Comparison of ENCODE assay signal across 9 mouse cellular contexts in genomic region chr7:30359276-30359865, GRCm38 (mm10). TPM values are rescaled to one million over a fixed set of nuclear protein-coding genes. Genes with fewer than 3 reads are reported as not detected.
DNase-seq lines count a peak whose midpoint lies in the region; ATAC-seq and TF ChIP-seq lines count a peak whose summit lies in the region.
"Had no signal": no experiment of that assay in that cellular context is flagged by ENCODE, and none has a peak within 500 bp of the region (broad histone marks: within the 10 kb centered on the region; RNA-seq: fewer than 3 reads in every experiment).

No protein-coding gene starts in this region.

- ATAC-seq in midbrain, embryonic 12.5 days (ENCODE audit: low FRiP score, low read depth) = no peak
- peak; percentile 9; the same call in 1 of the 2 replicates for ATAC-seq in liver, embryonic 16.5 days (ENCODE audit: low read depth)
- no peak for ATAC-seq in forebrain, embryonic 16.5 days
- ATAC-seq: activated CD4-positive, CD25-positive, alpha-beta regulatory T cell, adult 4 months had no signal

- H3K4me2 ChIP-seq in midbrain, embryonic 12.5 days (replicated peaks) = 0 out of 2 replicates have a peak overlapping the region, but pooled peaks have one; percentile 4
- H3K4me2 ChIP-seq in liver, embryonic 16.5 days (ENCODE audit: low read depth, low read length) = peak overlapping the region; percentile 43
- H3K4me2 ChIP-seq in forebrain, embryonic 16.5 days (ENCODE audit: low read length) = no peak overlapping the region

- H3K9ac ChIP-seq in midbrain, embryonic 12.5 days (replicated peaks) = no peak overlapping the region
- H3K9ac ChIP-seq in liver, embryonic 16.5 days (ENCODE audit: low read depth, low read length) = no peak overlapping the region; the same call in 1 of the 2 replicates
- H3K9ac ChIP-seq in forebrain, embryonic 16.5 days (replicated peaks; ENCODE audit: low read depth, low read length) = no peak overlapping the region

- no peaks in the 10 kb centered on the region for H3K9me3 ChIP-seq in midbrain, embryonic 12.5 days
- H3K9me3 ChIP-seq in midbrain, embryonic 10.5 days (replicated peaks) = no peaks in the 10 kb centered on the region; the same call in 1 of the 2 replicates
- no peaks in the 10 kb centered on the region for H3K9me3 ChIP-seq in liver, embryonic 16.5 days (replicated peaks; ENCODE audit: control insufficient read depth, low read length)
- no peaks in the 10 kb centered on the region for H3K9me3 ChIP-seq in forebrain, embryonic 16.5 days (ENCODE audit: control insufficient read depth, low read length)

- 0 out of 2 replicates have a peak, but pooled peaks have one; percentile 7 for TF ChIP-seq CTCF in kidney, adult 2 months (conservative IDR thresholded peaks at IDR 0.05; ENCODE audit: insufficient read depth, insufficient read length, low read depth, low read length)

- DNase-seq in midbrain, embryonic 10.5 days (ENCODE audit: low spot score) = no peak
- DNase-seq in kidney, adult 2 months = peak; percentile 50
- no peak for DNase-seq in embryo, embryonic 11 days
- DNase-seq in gastrocnemius, postnatal 25 days = no peak
- no peak for DNase-seq in adrenal gland, adult 2 months

- H3K27me3 ChIP-seq in midbrain, embryonic 12.5 days = peaks cover 8% of the 10 kb centered on the region
- H3K27me3 ChIP-seq in midbrain, embryonic 10.5 days (ENCODE audit: low read depth, poor library complexity, severe bottlenecking) = peaks cover 11% of the 10 kb centered on the region
- H3K27me3 ChIP-seq in kidney, adult 2 months (replicated peaks; ENCODE audit: control insufficient read depth, insufficient read depth, low read length) = no peaks in the 10 kb centered on the region
- H3K27me3 ChIP-seq in liver, embryonic 16.5 days (ENCODE audit: control insufficient read depth, insufficient read depth, low read depth, low read length) = peaks cover 8% of the 10 kb centered on the region; the same call in 1 of the 2 replicates
- H3K27me3 ChIP-seq in forebrain, embryonic 16.5 days (replicated peaks; ENCODE audit: control insufficient read depth, insufficient read depth, low read length) = no peaks in the 10 kb centered on the region

- 90% methylated on average over 31 of the region's 31 CpGs for WGBS in midbrain, embryonic 12.5 days
- WGBS in midbrain, embryonic 10.5 days = 90% methylated on average over 31 of the region's 31 CpGs
- 54% methylated on average over 31 of the region's 31 CpGs for WGBS in kidney, adult 2 months
- 73% methylated on average over 31 of the region's 31 CpGs for WGBS in liver, embryonic 16.5 days (ENCODE audit: insufficient replicate concordance)
- WGBS in forebrain, embryonic 16.5 days = 92% methylated on average over 31 of the region's 31 CpGs

- TF ChIP-seq POLR2A in kidney, adult 2 months (IDR thresholded peaks at IDR 0.05; ENCODE audit: low read depth, low read length) = no peak

- H3K36me3 ChIP-seq in midbrain, embryonic 12.5 days = peaks cover 35% of the 10 kb centered on the region
- H3K36me3 ChIP-seq in midbrain, embryonic 10.5 days = peaks cover 47% of the 10 kb centered on the region
- no peaks in the 10 kb centered on the region for H3K36me3 ChIP-seq in kidney, adult 2 months (ENCODE audit: control insufficient read depth, insufficient read depth, low read length)
- no peaks in the 10 kb centered on the region for H3K36me3 ChIP-seq in liver, embryonic 16.5 days (ENCODE audit: control insufficient read depth, insufficient read depth)
- H3K36me3 ChIP-seq in forebrain, embryonic 16.5 days (ENCODE audit: control insufficient read depth, insufficient read depth) = peaks cover 15% of the 10 kb centered on the region

- H3K4me1 ChIP-seq in midbrain, embryonic 12.5 days = peaks cover 42% of the 10 kb centered on the region
- peaks cover 64% of the 10 kb centered on the region for H3K4me1 ChIP-seq in midbrain, embryonic 10.5 days
- peaks cover 5% of the 10 kb centered on the region; the same call in 1 of the 2 replicates for H3K4me1 ChIP-seq in kidney, adult 2 months (ENCODE audit: control insufficient read depth, insufficient read depth, low read length)
- peaks cover 2% of the 10 kb centered on the region; the same call in 1 of the 2 replicates for H3K4me1 ChIP-seq in liver, embryonic 16.5 days (ENCODE audit: control insufficient read depth, low read depth, low read length)
- H3K4me1 ChIP-seq in forebrain, embryonic 16.5 days (replicated peaks; ENCODE audit: control insufficient read depth, insufficient read depth, low read length) = peaks cover 42% of the 10 kb centered on the region

- no peak overlapping the region for H3K4me3 ChIP-seq in midbrain, embryonic 12.5 days
- no peak overlapping the region for H3K4me3 ChIP-seq in midbrain, embryonic 10.5 days
- H3K4me3 ChIP-seq in kidney, adult 2 months (ENCODE audit: insufficient read depth, low read depth, low read length) = no peak overlapping the region
- peak overlapping the region; percentile 31; the same call in 1 of the 2 replicates for H3K4me3 ChIP-seq in liver, embryonic 16.5 days (ENCODE audit: low read depth, low read length)
- H3K4me3 ChIP-seq in forebrain, embryonic 16.5 days (replicated peaks; ENCODE audit: low read length) = no peak overlapping the region

- no peak overlapping the region for H3K27ac ChIP-seq in midbrain, embryonic 12.5 days (replicated peaks)
- H3K27ac ChIP-seq in midbrain, embryonic 10.5 days (replicated peaks) = no peak overlapping the region
- H3K27ac ChIP-seq in kidney, adult 2 months (ENCODE audit: insufficient read depth, low read depth, low read length) = peak overlapping the region; percentile 41
- H3K27ac ChIP-seq in liver, embryonic 16.5 days (ENCODE audit: low read length) = peak overlapping the region; percentile 84
- no peak overlapping the region for H3K27ac ChIP-seq in forebrain, embryonic 16.5 days (ENCODE audit: low read length)

RNA-seq across cellular contexts. Expression of gene Lrfn3, which starts 3.2 kb away (rescaled TPM):
- 9.1 and 9.5 TPM in 2 replicates for polyA plus RNA-seq in midbrain, embryonic 12.5 days (2016; fragmentation: Nextera tagmentation; extraction: Ambion mirVana)
- 5.4 and 6.2 TPM in 2 replicates for polyA plus RNA-seq in midbrain, embryonic 10.5 days (2016; fragmentation: Nextera tagmentation; extraction: Ambion mirVana)
- polyA plus RNA-seq in kidney, adult 2 months (2012; rRNA removed) = 9.6 and 11.6 TPM in 2 replicates
- polyA plus RNA-seq in liver, embryonic 16.5 days (2015; fragmentation: Nextera tagmentation; extraction: Ambion mirVana) = 2.0 and 2.1 TPM in 2 replicates
- total RNA-seq in gastrocnemius, postnatal 25 days (2021) = 1 to 10 TPM; 2.5 to 2.6 TPM
- 10.4 and 13.4 TPM in 2 replicates for polyA plus RNA-seq in forebrain, embryonic 16.5 days (2015; fragmentation: Nextera tagmentation; extraction: Ambion mirVana)
- 10 to 100 TPM in 1 of 2 experiments, 1 to 10 TPM in 1; 8.2 to 11.9 TPM for total RNA-seq in adrenal gland, adult 2 months (2021)
- 32.9 and 37.6 TPM in 2 replicates for polyA plus RNA-seq in adrenal gland, adult 2 months (2012; rRNA removed)
- polyA plus RNA-seq: activated CD4-positive, CD25-positive, alpha-beta regulatory T cell, adult 4 months had no signal

RNA-seq across cellular contexts. Expression of gene Sdhaf1, which starts 35.7 kb away (rescaled TPM):
- polyA plus RNA-seq in midbrain, embryonic 12.5 days (2016; fragmentation: Nextera tagmentation; extraction: Ambion mirVana) = 22.2 and 27.4 TPM in 2 replicates
- 19.3 and 22.5 TPM in 2 replicates for polyA plus RNA-seq in midbrain, embryonic 10.5 days (2016; fragmentation: Nextera tagmentation; extraction: Ambion mirVana)
- polyA plus RNA-seq in kidney, adult 2 months (2012; rRNA removed) = 26.4 and 27.3 TPM in 2 replicates
- 4.3 and 4.6 TPM in 2 replicates for polyA plus RNA-seq in liver, embryonic 16.5 days (2015; fragmentation: Nextera tagmentation; extraction: Ambion mirVana)
- total RNA-seq in gastrocnemius, postnatal 25 days (2021) = 1 to 10 TPM; 6.5 to 7.3 TPM
- polyA plus RNA-seq in forebrain, embryonic 16.5 days (2015; fragmentation: Nextera tagmentation; extraction: Ambion mirVana) = 18.0 and 19.3 TPM in 2 replicates
- total RNA-seq in adrenal gland, adult 2 months (2021) = 10 to 100 TPM in 1 of 2 experiments, 1 to 10 TPM in 1; 9.1 to 18.7 TPM
- polyA plus RNA-seq in adrenal gland, adult 2 months (2012; rRNA removed) = 52.4 and 74.3 TPM in 2 replicates

RNA-seq across cellular contexts. Expression of gene E130208F15Rik, which starts 37.8 kb away (rescaled TPM):
- polyA plus RNA-seq in midbrain, embryonic 12.5 days (2016; fragmentation: Nextera tagmentation; extraction: Ambion mirVana) = 0.63 TPM in 1 of 2 replicates, not detected in the other
- polyA plus RNA-seq in midbrain, embryonic 10.5 days (2016; fragmentation: Nextera tagmentation; extraction: Ambion mirVana) = 2.6 and 4.6 TPM in 2 replicates
- 0.42 and 1.1 TPM in 2 replicates for polyA plus RNA-seq in kidney, adult 2 months (2012; rRNA removed)
- polyA plus RNA-seq in liver, embryonic 16.5 days (2015; fragmentation: Nextera tagmentation; extraction: Ambion mirVana) = 0.30 and 0.88 TPM in 2 replicates
- total RNA-seq in gastrocnemius, postnatal 25 days (2021) = under 1 TPM; 0.31 to 0.46 TPM
- not detected in 2 replicates for polyA plus RNA-seq in forebrain, embryonic 16.5 days (2015; fragmentation: Nextera tagmentation; extraction: Ambion mirVana)
- total RNA-seq in adrenal gland, adult 2 months (2021) = 1 to 10 TPM; 1.2 to 1.6 TPM
- polyA plus RNA-seq in adrenal gland, adult 2 months (2012; rRNA removed) = 2.0 and 2.7 TPM in 2 replicates
- polyA plus RNA-seq: activated CD4-positive, CD25-positive, alpha-beta regulatory T cell, adult 4 months had no signal

RNA-seq across cellular contexts. Expression of gene Syne4, which starts 44.8 kb away (rescaled TPM):
- 17.5 and 19.0 TPM in 2 replicates for polyA plus RNA-seq in midbrain, embryonic 12.5 days (2016; fragmentation: Nextera tagmentation; extraction: Ambion mirVana)
- 13.7 and 14.8 TPM in 2 replicates for polyA plus RNA-seq in midbrain, embryonic 10.5 days (2016; fragmentation: Nextera tagmentation; extraction: Ambion mirVana)
- polyA plus RNA-seq in kidney, adult 2 months (2012; rRNA removed) = 162 and 170 TPM in 2 replicates
- 17.0 and 22.4 TPM in 2 replicates for polyA plus RNA-seq in liver, embryonic 16.5 days (2015; fragmentation: Nextera tagmentation; extraction: Ambion mirVana)
- total RNA-seq in gastrocnemius, postnatal 25 days (2021) = 1 to 10 TPM; 1.2 to 1.4 TPM
- polyA plus RNA-seq in forebrain, embryonic 16.5 days (2015; fragmentation: Nextera tagmentation; extraction: Ambion mirVana) = 8.5 and 11.7 TPM in 2 replicates
- 10 to 100 TPM; 18.8 to 34.5 TPM for total RNA-seq in adrenal gland, adult 2 months (2021)
- polyA plus RNA-seq in adrenal gland, adult 2 months (2012; rRNA removed) = 51.8 and 59.1 TPM in 2 replicates

RNA-seq across cellular contexts. Expression of gene Alkbh6, which starts 50.9 kb away (rescaled TPM):
- polyA plus RNA-seq in midbrain, embryonic 12.5 days (2016; fragmentation: Nextera tagmentation; extraction: Ambion mirVana) = 86.9 and 92.9 TPM in 2 replicates
- polyA plus RNA-seq in midbrain, embryonic 10.5 days (2016; fragmentation: Nextera tagmentation; extraction: Ambion mirVana) = 95.4 and 96.9 TPM in 2 replicates
- 99.0 and 122 TPM in 2 replicates for polyA plus RNA-seq in kidney, adult 2 months (2012; rRNA removed)
- polyA plus RNA-seq in liver, embryonic 16.5 days (2015; fragmentation: Nextera tagmentation; extraction: Ambion mirVana) = 15.8 and 18.0 TPM in 2 replicates
- total RNA-seq in gastrocnemius, postnatal 25 days (2021) = 10 to 100 TPM; 18.6 to 18.8 TPM
- 93.6 and 104 TPM in 2 replicates for polyA plus RNA-seq in forebrain, embryonic 16.5 days (2015; fragmentation: Nextera tagmentation; extraction: Ambion mirVana)
- 10 to 100 TPM; 57.8 to 73.6 TPM for total RNA-seq in adrenal gland, adult 2 months (2021)
- 276 and 312 TPM in 2 replicates for polyA plus RNA-seq in adrenal gland, adult 2 months (2012; rRNA removed)

Comparison
In these comparisons a context has a peak if more than half of its experiments do, and no peak if none do; other contexts are left out.
1. H3K27ac ChIP-seq: peak in kidney, adult 2 months (single experiment) and liver, embryonic 16.5 days (single experiment); none in midbrain, embryonic 12.5 days (single experiment), midbrain, embryonic 10.5 days (single experiment) and forebrain, embryonic 16.5 days (single experiment).